Mouse (Mus musculus) limb, embryonic 15.5 days (tissue): ENCODE results near the gene Zswim1. TPM values are rescaled to one million over a fixed set of nuclear protein-coding genes. Genes with fewer than 3 reads are reported as not detected.

Experiments
- ATAC-seq: fragments of 200-750 bp; cut with Nextera tagmentation; 2 replicates; pipeline ENCODE4 v1.8.0; 2017; ENCODE audit warnings: low read depth, moderate TSS enrichment; ENCODE audit not compliant: insufficient number of reproducible peaks, low FRiP score, low TSS enrichment
- H3K27ac ChIP-seq: fragments of 300-500 bp; sonication (generic); 2 replicates; pipeline ENCODE4 v1.5.1; 2015; ENCODE audit warnings: moderate library complexity, mild to moderate bottlenecking, inconsistent platforms
- H3K27me3 ChIP-seq: fragments of 300-500 bp; sonication (generic); 2 replicates; pipeline ENCODE4 v1.6.1; 2015; ENCODE audit warnings: inconsistent platforms
- H3K36me3 ChIP-seq: fragments of 300-500 bp; sonication (generic); 2 replicates; pipeline ENCODE4 v1.6.1; 2015; ENCODE audit warnings: inconsistent platforms
- H3K4me1 ChIP-seq: fragments of 300-500 bp; sonication (generic); 2 replicates; pipeline ENCODE4 v1.6.1; 2015; ENCODE audit warnings: inconsistent platforms
- H3K4me2 ChIP-seq: fragments of 300-500 bp; sonication (generic); 2 replicates; pipeline ENCODE4 v1.6.1; 2015; ENCODE audit warnings: mild to moderate bottlenecking, inconsistent platforms
- H3K4me3 ChIP-seq: fragments of 300-500 bp; sonication (generic); 2 replicates; pipeline ENCODE4 v1.5.1; 2015; ENCODE audit warnings: mild to moderate bottlenecking, inconsistent platforms
- H3K9ac ChIP-seq: fragments of 300-500 bp; sonication (generic); 2 replicates; pipeline ENCODE4 v1.6.1; 2015; ENCODE audit warnings: inconsistent platforms
- H3K9me3 ChIP-seq: fragments of 300-500 bp; sonication (generic); 2 replicates; pipeline ENCODE4 v1.6.1; 2016; ENCODE audit warnings: inconsistent platforms
- WGBS: fragments of 180-500 bp; shearing (Covaris S2); methylation state at CpG from one replicate; pipeline ENCODE4 v1.1.7; 2015; 5-methylcytosine and 5-hydroxymethylcytosine counted together
- polyA plus RNA-seq: library from polyadenylated mRNA; unstranded; fragments of >200 nt; fragmentation: Nextera tagmentation; extraction: Ambion mirVana; gene quantifications from 2 replicates; pipeline ENCODE4 v1.2.1, GENCODE M21; 2015

Gene Zswim1
- polyA plus RNA-seq, 1 experiment from 2014 or later, result 19.4 TPM

GRCm38 (mm10) chr2:164815821-164816220 lies 6.7 kb upstream of the Zswim1 start:
- Histone ChIP-seq H3K27ac (no peak overlapping the region), H3K4me3 (no peak overlapping the region), H3K4me2 (no peak overlapping the region), H3K9ac (no peak overlapping the region), H3K27me3 (no peaks in the 10 kb centered on the region), H3K9me3 (no peaks in the 10 kb centered on the region), H3K4me1 (0 out of 2 replicates have a peak, but pooled peaks cover 3% of the 10 kb centered on the region), H3K36me3 (peaks cover 10% of the 10 kb centered on the region)
- WGBS, result 90% methylated on average over 8 of the region's 8 CpGs
- ATAC-seq, result no peak

GRCm38 (mm10) chr2:164817206-164817605 lies 5.3 kb upstream of the Zswim1 start:
- Histone ChIP-seq H3K36me3 (peaks cover 18% of the 10 kb centered on the region), H3K27me3 (no peaks in the 10 kb centered on the region), H3K4me1 (0 out of 2 replicates have a peak, but pooled peaks cover 3% of the 10 kb centered on the region), H3K9me3 (no peaks in the 10 kb centered on the region), H3K9ac (no peak overlapping the region), H3K4me2 (no peak overlapping the region), H3K27ac (no peak overlapping the region), H3K4me3 (no peak overlapping the region)
- WGBS, result 74% methylated on average over 6 of the region's 6 CpGs
- ATAC-seq, result no peak

GRCm38 (mm10) chr2:164817703-164818102 lies 4.8 kb upstream of the Zswim1 start:
- WGBS, result 71% methylated on average over 5 of the region's 5 CpGs
- no peak overlapping the region for H3K27ac ChIP-seq

GRCm38 (mm10) chr2:164821060-164821459 lies 1.4 kb upstream of the Zswim1 start:
- H3K4me3 ChIP-seq, result no peak overlapping the region
- ATAC-seq, result no peak
- no peak overlapping the region for H3K9ac ChIP-seq
- H3K4me2 ChIP-seq, result no peak overlapping the region
- H3K9me3 ChIP-seq, result no peaks in the 10 kb centered on the region
- H3K27me3 ChIP-seq, result no peaks in the 10 kb centered on the region
- peaks cover 15% of the 10 kb centered on the region; the same call in 1 of the 2 replicates for H3K4me1 ChIP-seq
- 87% methylated on average over 6 of the region's 6 CpGs for WGBS
- H3K36me3 ChIP-seq, result peaks cover 33% of the 10 kb centered on the region
- H3K27ac ChIP-seq, result no peak overlapping the region

More at GRCm38 (mm10) chr2:164817703-164818102, 4.8 kb upstream of the Zswim1 start:
- Histone ChIP-seq H3K9me3 (no peaks in the 10 kb centered on the region), H3K4me1 (0 out of 2 replicates have a peak, but pooled peaks cover 6% of the 10 kb centered on the region), H3K27me3 (no peaks in the 10 kb centered on the region), H3K9ac (no peak overlapping the region), H3K4me2 (no peak overlapping the region), H3K36me3 (peaks cover 18% of the 10 kb centered on the region), H3K4me3 (no peak overlapping the region)
- ATAC-seq, result 0 out of 2 replicates have a peak, but pooled peaks have one; percentile 27

DNA sequence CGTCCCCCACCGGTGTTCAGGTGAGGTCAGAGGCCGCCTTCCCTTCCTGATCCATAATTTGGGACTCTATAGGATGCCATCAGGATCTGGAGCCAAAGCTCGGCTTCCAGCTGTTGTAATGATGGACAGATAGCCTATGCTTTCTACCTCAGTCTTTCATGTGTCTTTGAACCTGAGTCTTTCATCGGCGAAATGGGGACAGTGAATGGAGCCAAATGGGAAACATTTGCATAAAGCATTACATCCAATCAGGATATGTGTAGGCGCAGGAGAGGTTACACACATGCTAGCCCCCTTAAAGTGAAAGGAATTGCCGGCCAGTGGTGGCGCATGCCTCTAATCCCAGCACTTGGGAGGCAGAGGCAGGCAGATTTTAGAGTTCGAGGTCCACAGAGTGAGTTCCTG lies 697 bp downstream of the Zswim1 start:
- Histone ChIP-seq H3K36me3 (peaks cover 55% of the 10 kb centered on the region), H3K4me3 (peak overlapping the region; percentile 84), H3K4me1 (peaks cover 13% of the 10 kb centered on the region; the same call in 1 of the 2 replicates), H3K9ac (peak overlapping the region; percentile 69), H3K27ac (peak overlapping the region; percentile 86), H3K4me2 (peak overlapping the region; percentile 61), H3K9me3 (no peaks in the 10 kb centered on the region), H3K27me3 (no peaks in the 10 kb centered on the region)
- ATAC-seq, result peak; percentile 42; the same call in 1 of the 2 replicates
- WGBS, result 2% methylated on average over 10 of the region's 10 CpGs

DNA sequence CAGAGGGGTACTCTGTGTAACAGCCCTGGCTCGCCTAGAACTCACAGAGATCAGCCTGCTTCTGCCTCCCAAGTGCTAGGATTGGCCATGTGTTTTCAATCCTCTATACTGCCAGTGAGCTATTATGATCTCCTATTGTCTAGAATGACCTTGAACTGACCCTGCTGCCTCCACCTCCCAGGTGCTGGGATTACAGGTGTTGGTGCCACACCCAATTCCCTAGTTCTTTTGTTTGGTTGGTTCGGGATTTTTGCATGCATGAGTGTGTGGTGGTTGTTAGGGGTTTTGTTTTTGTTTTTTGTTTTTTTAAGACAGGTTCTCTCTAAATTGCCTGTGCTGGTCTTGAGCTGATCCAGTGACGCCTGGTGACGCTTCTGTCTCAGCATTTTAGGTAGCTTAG lies 1.5 kb downstream of the Zswim1 start:
- H3K27ac ChIP-seq, result no peak overlapping the region
- WGBS, result 92% methylated on average over 4 of the region's 4 CpGs
- H3K27me3 ChIP-seq, result no peaks in the 10 kb centered on the region
- H3K9me3 ChIP-seq, result no peaks in the 10 kb centered on the region
- peaks cover 57% of the 10 kb centered on the region for H3K36me3 ChIP-seq
- no peak overlapping the region for H3K4me3 ChIP-seq
- no peak for ATAC-seq
- peaks cover 13% of the 10 kb centered on the region; the same call in 1 of the 2 replicates for H3K4me1 ChIP-seq
- no peak overlapping the region for H3K9ac ChIP-seq
- no peak overlapping the region for H3K4me2 ChIP-seq

DNA sequence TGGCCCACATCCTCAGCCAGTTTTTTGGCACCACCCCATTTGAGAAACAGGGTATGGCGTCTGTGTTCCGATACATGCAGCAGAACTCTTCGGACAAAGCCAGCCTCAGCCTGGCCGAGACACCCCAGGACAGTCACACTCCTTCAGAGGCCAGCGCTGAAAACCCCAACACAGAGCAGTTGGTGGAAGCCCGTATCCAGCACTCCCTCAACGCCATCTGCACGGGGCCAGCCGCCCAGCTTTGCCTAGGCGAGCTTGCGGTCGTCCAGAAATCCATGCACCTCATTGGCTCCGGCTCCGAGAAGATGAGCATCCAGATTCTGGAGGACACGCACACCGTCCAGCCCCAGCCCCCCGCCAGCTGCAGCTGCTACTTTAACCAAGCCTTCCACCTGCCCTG lies 3.0 kb downstream of the Zswim1 start:
- 96% methylated on average over 17 of the region's 17 CpGs for WGBS

DNA sequence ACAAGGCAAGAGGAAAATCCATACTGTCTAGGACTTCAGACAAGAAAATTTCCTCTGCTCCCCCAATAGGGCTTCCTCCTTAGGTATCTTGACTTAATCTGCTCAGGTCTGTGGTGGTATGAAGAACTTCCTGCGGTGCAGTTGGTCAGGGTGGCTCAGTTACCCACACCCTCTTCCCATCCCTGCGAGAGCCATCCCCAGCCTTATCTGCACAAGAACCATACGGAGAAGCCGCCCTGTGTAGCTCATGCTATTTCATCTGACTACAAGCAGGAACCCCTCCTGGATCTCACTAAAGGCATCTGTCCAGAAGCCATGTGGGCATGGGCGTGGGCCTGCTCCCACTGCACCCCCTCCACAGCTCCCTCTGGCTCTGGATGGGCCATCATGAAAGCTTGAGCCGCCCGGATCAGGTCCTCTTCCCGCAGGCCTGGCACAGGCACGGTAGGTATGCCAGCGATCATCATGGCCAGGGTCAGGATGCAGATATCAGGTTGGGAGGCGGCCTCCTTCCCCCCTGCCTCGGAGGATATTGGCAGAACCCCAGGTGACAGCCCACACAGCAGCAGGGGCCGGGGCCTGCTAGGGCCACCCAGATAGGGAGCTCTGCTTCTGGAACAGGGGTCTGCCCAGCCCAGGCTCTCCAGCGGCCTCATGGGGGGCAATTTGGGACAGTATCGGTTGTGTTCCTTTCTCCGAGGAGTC lies 4.8 kb downstream of the Zswim1 start:
- WGBS, result 90% methylated on average over 16 of the region's 16 CpGs
- H3K36me3 ChIP-seq, result peaks cover 39% of the 10 kb centered on the region
- no peak for ATAC-seq

More for the DNA sequence above, 3.0 kb downstream of the Zswim1 start:
- peaks cover 13% of the 10 kb centered on the region; the same call in 1 of the 2 replicates for H3K4me1 ChIP-seq
- H3K4me2 ChIP-seq, result no peak overlapping the region
- no peaks in the 10 kb centered on the region for H3K27me3 ChIP-seq
- ATAC-seq, result no peak
- no peak overlapping the region for H3K9ac ChIP-seq
- H3K27ac ChIP-seq, result no peak overlapping the region
- peaks cover 50% of the 10 kb centered on the region for H3K36me3 ChIP-seq
- H3K9me3 ChIP-seq, result no peaks in the 10 kb centered on the region
- no peak overlapping the region for H3K4me3 ChIP-seq

DNA sequence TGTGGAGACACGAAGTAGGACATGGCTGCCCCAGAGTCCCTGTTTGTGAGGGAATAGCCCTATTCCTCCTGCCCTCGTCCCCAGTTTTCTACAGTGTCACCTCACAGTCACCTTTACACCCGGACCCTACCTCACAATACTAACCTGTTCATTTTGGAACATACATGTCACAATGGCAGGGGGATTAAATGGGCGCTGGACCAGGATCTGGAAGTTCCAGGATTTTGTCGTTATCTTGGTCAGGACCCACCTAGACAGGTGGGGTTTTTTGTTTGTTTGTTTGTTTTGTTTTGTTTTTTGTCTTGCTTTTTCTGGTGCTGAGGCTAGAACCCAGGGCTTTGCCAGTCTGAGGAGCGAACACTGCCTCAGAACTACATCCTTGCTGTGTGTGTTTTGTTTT lies 6.0 kb downstream of the Zswim1 start, which contains the start of gene Spata25:
Gene Spata25, minus strand, starts transcription at position 101 of the 400 bp plus-strand sequence.
- no peaks in the 10 kb centered on the region for H3K9me3 ChIP-seq
- H3K4me2 ChIP-seq, result no peak within 1 kb of the TSS
- no peaks in the 10 kb centered on the region for H3K27me3 ChIP-seq
- no peak for ATAC-seq
- peaks cover 16% of the 10 kb centered on the region for H3K4me1 ChIP-seq
- H3K9ac ChIP-seq, result no peak within 1 kb of the TSS
- no peak within 1 kb of the TSS for H3K4me3 ChIP-seq
- H3K27ac ChIP-seq, result no peak within 1 kb of the TSS
- peaks cover 39% of the 10 kb centered on the region for H3K36me3 ChIP-seq
- WGBS, result 87% methylated on average over 6 of the region's 6 CpGs

More for the DNA sequence above, 4.8 kb downstream of the Zswim1 start:
- H3K4me3 ChIP-seq, result no peak overlapping the region
- peaks cover 13% of the 10 kb centered on the region for H3K4me1 ChIP-seq
- no peak overlapping the region for H3K4me2 ChIP-seq
- no peaks in the 10 kb centered on the region for H3K27me3 ChIP-seq
- H3K9me3 ChIP-seq, result no peaks in the 10 kb centered on the region
- no peak overlapping the region for H3K27ac ChIP-seq
- H3K9ac ChIP-seq, result no peak overlapping the region

DNA sequence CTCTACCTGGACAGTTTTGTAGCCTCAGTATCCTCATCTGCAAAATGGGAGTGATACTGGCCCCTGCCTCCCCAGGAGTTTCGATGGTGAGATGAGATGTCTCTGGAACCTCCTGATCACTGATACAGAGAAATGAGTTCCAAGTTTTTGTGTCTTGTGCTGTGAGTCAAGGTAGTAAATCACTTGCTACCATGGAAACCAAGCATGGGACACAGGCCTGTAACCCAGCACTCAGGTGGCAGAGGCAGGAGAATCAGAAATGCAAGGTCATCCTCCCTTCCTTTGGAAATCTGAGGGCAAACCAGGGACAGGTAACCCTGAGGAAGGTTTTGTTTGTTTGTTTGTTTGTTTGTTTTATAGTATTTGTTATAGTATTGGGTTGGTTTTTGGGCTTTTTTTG lies 6.6 kb downstream of the Zswim1 start:
- WGBS, result 97% methylated on average over 1 of the region's 1 CpGs
- no peak overlapping the region for H3K4me2 ChIP-seq
- H3K36me3 ChIP-seq, result peaks cover 39% of the 10 kb centered on the region
- no peaks in the 10 kb centered on the region for H3K9me3 ChIP-seq
- peaks cover 13% of the 10 kb centered on the region for H3K4me1 ChIP-seq
- ATAC-seq, result no peak
- H3K27ac ChIP-seq, result no peak overlapping the region
- H3K4me3 ChIP-seq, result no peak overlapping the region
- no peaks in the 10 kb centered on the region for H3K27me3 ChIP-seq
- no peak overlapping the region for H3K9ac ChIP-seq

GRCm38 (mm10) chr2:164831029-164831428 lies 8.5 kb downstream of the Zswim1 start:
- Histone ChIP-seq H3K9me3 (no peaks in the 10 kb centered on the region), H3K27me3 (no peaks in the 10 kb centered on the region), H3K9ac (no peak overlapping the region), H3K27ac (no peak overlapping the region), H3K4me2 (no peak overlapping the region), H3K4me1 (peaks cover 22% of the 10 kb centered on the region), H3K36me3 (peaks cover 33% of the 10 kb centered on the region), H3K4me3 (no peak overlapping the region)
- 81% methylated on average over 10 of the region's 10 CpGs for WGBS
- ATAC-seq, result no peak

GRCm38 (mm10) chr2:164832032-164832747 lies 9.7 kb downstream of the Zswim1 start:
- Histone ChIP-seq H3K27me3 (no peaks in the 10 kb centered on the region), H3K4me2 (peak overlapping the region; percentile 98), H3K27ac (peak overlapping the region; percentile 89), H3K4me3 (peak overlapping the region; percentile 75), H3K9ac (peak overlapping the region; percentile 82; the same call in 1 of the 2 replicates), H3K9me3 (no peaks in the 10 kb centered on the region), H3K36me3 (peaks cover 31% of the 10 kb centered on the region), H3K4me1 (peaks cover 22% of the 10 kb centered on the region)
- ATAC-seq, result no peak
- WGBS, result 60% methylated on average over 16 of the region's 16 CpGs
